Mouse (Mus musculus) forebrain, postnatal 0 days (tissue): ENCODE measurements around the gene Dyrk1a. TPM values are rescaled to one million over a fixed set of nuclear protein-coding genes. Genes with fewer than 3 reads are reported as not detected.

Experiments used
- ATAC-seq: fragments of 200-750 bp; cut with Nextera tagmentation; 2 replicates; pipeline ENCODE4 v1.8.0; 2017; ENCODE audit warnings: mild to moderate bottlenecking, moderate library complexity
- DNase-seq: peaks from one replicate; pipeline ENCODE4 v3.0.0-alpha.2; 2015
- H3K27ac ChIP-seq: fragments of 300-500 bp; sonication (generic); 2 replicates; pipeline ENCODE4 v1.5.1; 2014; ENCODE audit warnings: low read depth, mild to moderate bottlenecking, antibody characterized with exemption, low read length, moderate library complexity, mixed read lengths
- H3K27me3 ChIP-seq: fragments of 300-500 bp; sonication (generic); 2 replicates; pipeline ENCODE4 v1.6.1; 2014; ENCODE audit warnings: mild to moderate bottlenecking, low read length, mixed read lengths; ENCODE audit not compliant: insufficient read depth
- H3K36me3 ChIP-seq: fragments of 300-500 bp; sonication (generic); 2 replicates; pipeline ENCODE4 v1.6.1; 2014; ENCODE audit warnings: mild to moderate bottlenecking, moderate library complexity; ENCODE audit not compliant: insufficient read depth
- H3K4me1 ChIP-seq: fragments of 300-500 bp; sonication (generic); 2 replicates; pipeline ENCODE4 v1.6.1; 2014; ENCODE audit warnings: antibody characterized with exemption; ENCODE audit not compliant: insufficient read depth
- H3K4me2 ChIP-seq: fragments of 300-500 bp; sonication (generic); 2 replicates; pipeline ENCODE4 v1.6.1; 2014; ENCODE audit warnings: low read depth, mild to moderate bottlenecking, moderate library complexity
- H3K4me3 ChIP-seq: fragments of 300-500 bp; sonication (generic); 2 replicates; pipeline ENCODE4 v1.5.1; 2014; ENCODE audit warnings: low read depth, low read length, mixed read lengths
- H3K9ac ChIP-seq: fragments of 300-500 bp; sonication (generic); 2 replicates; pipeline ENCODE4 v1.6.1; 2014; ENCODE audit warnings: mild to moderate bottlenecking
- H3K9me3 ChIP-seq: fragments of 300-500 bp; sonication (generic); 2 replicates; pipeline ENCODE4 v1.6.1; 2016; ENCODE audit warnings: low read length
- CTCF ChIP-seq: sonication (generic); IDR thresholded peaks from 2 replicates; pipeline ENCODE4 v1.5.1; 2016; ENCODE audit warnings: antibody characterized with exemption, control low read depth, low read depth
- WGBS: fragments of 180-500 bp; shearing (Covaris S2); extraction: QIAGEN DNeasy Blood & Tissue Kit; methylation state at CpG from one replicate; pipeline ENCODE4 v1.1.7; 2014; 5-methylcytosine and 5-hydroxymethylcytosine counted together
- polyA plus RNA-seq: library from polyadenylated mRNA; unstranded; fragments of >200 nt; fragmentation: Nextera tagmentation; extraction: Ambion mirVana; gene quantifications from 2 replicates; pipeline ENCODE4 v1.2.1, GENCODE M21; 2015
- total RNA-seq: library from RNA; depleted of rRNA; stranded (reverse); fragments of >200 nt; gene quantifications from 2 replicates; pipeline ENCODE4 v1.2.3, GENCODE M21; 2014

Dyrk1a gene
- total and polyA plus RNA-seq, 2 experiments from 2014 or later, result 13.5 to 101 TPM

GRCm38 (mm10) chr16:94601540-94601953 lies 31.7 kb downstream of the Dyrk1a start:
- Histone ChIP-seq H3K4me2 (no peak overlapping the region), H3K27me3 (no peaks in the 10 kb centered on the region), H3K36me3 (no peaks in the 10 kb centered on the region), H3K4me1 (0 out of 2 replicates have a peak, but pooled peaks cover 10% of the 10 kb centered on the region), H3K27ac (no peak overlapping the region), H3K9ac (no peak overlapping the region), H3K9me3 (no peaks in the 10 kb centered on the region), H3K4me3 (no peak overlapping the region)
- DNase-seq (no peak), ATAC-seq (no peak)
- 37% methylated on average over 6 of the region's 6 CpGs for WGBS
- no peak for TF ChIP-seq CTCF

- H3K36me3 ChIP-seq, result no peaks in the 10 kb centered on the region
- ATAC-seq, result no peak
- no peak for DNase-seq
- no peak overlapping the region for H3K9ac ChIP-seq
- H3K27me3 ChIP-seq, result no peaks in the 10 kb centered on the region
- 0 out of 2 replicates have a peak, but pooled peaks cover 10% of the 10 kb centered on the region for H3K4me1 ChIP-seq
- WGBS, result 83% methylated on average over 1 of the region's 1 CpGs
- H3K4me2 ChIP-seq, result no peak overlapping the region
- TF ChIP-seq CTCF, result no peak
- no peak overlapping the region for H3K4me3 ChIP-seq
- H3K27ac ChIP-seq, result no peak overlapping the region
- H3K9me3 ChIP-seq, result no peaks in the 10 kb centered on the region
Observed at GRCm38 (mm10) chr16:94602188-94602587, 32.4 kb downstream of the Dyrk1a start.

GRCm38 (mm10) chr16:94602730-94603129 lies 32.9 kb downstream of the Dyrk1a start:
- Histone ChIP-seq H3K27ac (no peak overlapping the region), H3K9me3 (no peaks in the 10 kb centered on the region), H3K4me1 (0 out of 2 replicates have a peak, but pooled peaks cover 10% of the 10 kb centered on the region), H3K27me3 (no peaks in the 10 kb centered on the region), H3K4me3 (no peak overlapping the region), H3K36me3 (no peaks in the 10 kb centered on the region), H3K9ac (no peak overlapping the region), H3K4me2 (no peak overlapping the region)
- 46% methylated on average over 4 of the region's 4 CpGs for WGBS
- DNase-seq (no peak), ATAC-seq (no peak)
- no peak for TF ChIP-seq CTCF

GRCm38 (mm10) chr16:94606169-94606568 lies 36.4 kb downstream of the Dyrk1a start:
- H3K4me2 ChIP-seq, result no peak overlapping the region
- no peaks in the 10 kb centered on the region for H3K9me3 ChIP-seq
- H3K36me3 ChIP-seq, result no peaks in the 10 kb centered on the region
- no peak overlapping the region for H3K27ac ChIP-seq
- no peak overlapping the region for H3K4me3 ChIP-seq
- TF ChIP-seq CTCF, result no peak
- H3K4me1 ChIP-seq, result 0 out of 2 replicates have a peak, but pooled peaks cover 4% of the 10 kb centered on the region
- ATAC-seq, result no peak
- 71% methylated on average over 1 of the region's 1 CpGs for whole genome bisulfite sequencing
- no peak for DNase-seq
- H3K9ac ChIP-seq, result no peak overlapping the region
- H3K27me3 ChIP-seq, result no peaks in the 10 kb centered on the region

GRCm38 (mm10) chr16:94607468-94607867 lies 37.7 kb downstream of the Dyrk1a start:
- H3K9ac ChIP-seq, result no peak overlapping the region
- H3K4me2 ChIP-seq, result no peak overlapping the region
- H3K9me3 ChIP-seq, result no peaks in the 10 kb centered on the region
- no peak for TF ChIP-seq CTCF
- DNase-seq, result no peak
- H3K36me3 ChIP-seq, result no peaks in the 10 kb centered on the region
- ATAC-seq, result no peak
- 63% methylated on average over 1 of the region's 1 CpGs for WGBS
- H3K27ac ChIP-seq, result no peak overlapping the region
- H3K4me3 ChIP-seq, result no peak overlapping the region
- H3K4me1 ChIP-seq, result 0 out of 2 replicates have a peak, but pooled peaks cover under 1% of the 10 kb centered on the region
- H3K27me3 ChIP-seq, result no peaks in the 10 kb centered on the region

- Histone ChIP-seq H3K9me3 (no peaks in the 10 kb centered on the region), H3K27me3 (no peaks in the 10 kb centered on the region), H3K27ac (no peak overlapping the region), H3K4me3 (no peak overlapping the region), H3K36me3 (no peaks in the 10 kb centered on the region), H3K4me2 (no peak overlapping the region), H3K9ac (no peak overlapping the region), H3K4me1 (no peaks in the 10 kb centered on the region)
- no peak for TF ChIP-seq CTCF
- DNase-seq (no peak), ATAC-seq (no peak)
- 84% methylated on average over 9 of the region's 9 CpGs for WGBS
Observed at GRCm38 (mm10) chr16:94608706-94609594, 39.1 kb downstream of the Dyrk1a start.

GRCm38 (mm10) chr16:94612573-94612972 lies 42.8 kb downstream of the Dyrk1a start:
- no peak for TF ChIP-seq CTCF
- no peak overlapping the region for H3K4me2 ChIP-seq
- no peak for DNase-seq
- no peak for ATAC-seq
- H3K9me3 ChIP-seq, result no peaks in the 10 kb centered on the region
- H3K27me3 ChIP-seq, result no peaks in the 10 kb centered on the region
- no peak overlapping the region for H3K27ac ChIP-seq
- H3K4me3 ChIP-seq, result no peak overlapping the region
- no peak overlapping the region for H3K9ac ChIP-seq
- H3K4me1 ChIP-seq, result no peaks in the 10 kb centered on the region
- no peaks in the 10 kb centered on the region for H3K36me3 ChIP-seq
- 65% methylated on average over 8 of the region's 8 CpGs for WGBS
